Mouse (Mus musculus): ENCODE results near the gene Ccdc97.

Gene Ccdc97

DNA sequence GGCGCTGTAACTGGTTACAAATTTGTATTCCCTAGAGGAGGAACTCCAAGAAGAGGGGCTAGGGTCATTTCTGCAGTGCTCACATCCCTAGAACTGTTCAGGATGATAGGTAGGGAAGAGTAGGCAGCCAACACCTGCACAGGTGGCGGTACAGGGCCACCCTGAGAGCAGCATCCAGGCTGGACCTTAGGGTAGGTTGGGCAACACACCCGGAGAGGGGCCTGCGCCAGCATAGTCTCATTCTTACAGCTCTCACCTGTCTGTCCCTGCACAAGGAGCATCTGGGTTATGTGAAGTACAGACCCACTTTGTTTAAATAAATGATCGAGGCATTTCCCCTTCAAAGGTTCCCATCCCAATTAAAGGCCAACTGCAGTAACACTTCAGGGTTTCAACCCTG lies 1.9 kb upstream of the Ccdc97 start:
- no peak for DNase-seq (ENCODE audit: low spot score in 2 of 2)

- peak; percentile 85 to 88 for DNase-seq (ENCODE audit: low spot score in 2 of 2)
Measured at GRCm38 (mm10) chr7:25719761-25720610, 1.1 kb upstream of the Ccdc97 start.

- DNase-seq (ENCODE audit: low spot score in 2 of 2): no peak
Measured at GRCm38 (mm10) chr7:25717478-25717877, 1.4 kb downstream of the Ccdc97 start.

GRCm38 (mm10) chr7:25715731-25716271 lies 3.1 kb downstream of the Ccdc97 start:
- no peak for DNase-seq (ENCODE audit: low spot score in 2 of 2)

DNA sequence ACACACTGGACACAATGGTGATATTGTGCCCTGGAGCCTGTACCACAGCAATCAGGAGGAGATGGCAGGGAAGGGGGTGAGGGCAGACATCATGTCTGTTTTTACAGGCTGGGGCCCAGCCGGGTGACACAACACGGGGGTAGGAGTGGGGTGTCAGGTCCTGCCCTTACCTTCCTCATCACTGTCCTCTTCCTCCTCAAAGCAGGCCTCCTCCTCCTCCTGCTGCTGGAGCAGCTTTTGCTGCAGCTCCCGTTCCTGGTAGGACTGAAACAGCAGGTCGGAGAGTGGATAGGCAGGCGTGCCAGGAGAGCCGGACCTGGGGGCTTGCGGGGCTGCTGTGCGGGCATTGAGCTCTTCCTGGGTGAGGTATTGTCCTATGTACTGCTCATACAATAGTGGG lies 4.3 kb downstream of the Ccdc97 start:
- no peak for DNase-seq (ENCODE audit: low spot score in 2 of 2)

GRCm38 (mm10) chr7:25712801-25713200 lies 6.1 kb downstream of the Ccdc97 start:
- DNase-seq (ENCODE audit: low spot score in 2 of 2): no peak

DNA sequence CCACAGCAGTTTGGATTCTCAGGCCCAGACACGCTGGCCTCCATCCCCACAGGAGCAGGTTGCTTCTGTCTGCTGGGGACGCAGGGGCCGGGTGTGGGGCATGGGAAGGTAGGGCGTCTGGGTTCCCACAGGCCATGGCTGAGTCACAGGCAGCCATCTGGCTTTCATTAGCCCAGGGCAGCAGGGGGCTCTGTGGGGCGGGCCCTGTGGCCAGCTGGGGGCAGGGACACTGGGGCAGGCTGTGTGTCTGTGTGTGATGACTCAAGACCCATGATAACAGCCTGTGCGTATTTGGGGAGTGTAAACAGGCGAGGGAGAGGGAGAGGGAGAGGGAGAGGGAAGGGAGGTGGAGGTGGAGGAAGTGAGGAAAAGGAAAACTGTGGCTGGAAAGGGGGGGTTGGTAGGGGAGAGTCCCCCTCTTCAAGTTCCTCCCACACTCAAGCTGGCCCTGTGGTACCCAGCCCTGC lies 7.1 kb downstream of the Ccdc97 start:
- DNase-seq (ENCODE audit: low spot score in 2 of 2): peak; percentile 55 to 62

- DNase-seq (ENCODE audit: low spot score in 2 of 2): no peak
Measured at GRCm38 (mm10) chr7:25711165-25711564, 7.7 kb downstream of the Ccdc97 start.

DNA sequence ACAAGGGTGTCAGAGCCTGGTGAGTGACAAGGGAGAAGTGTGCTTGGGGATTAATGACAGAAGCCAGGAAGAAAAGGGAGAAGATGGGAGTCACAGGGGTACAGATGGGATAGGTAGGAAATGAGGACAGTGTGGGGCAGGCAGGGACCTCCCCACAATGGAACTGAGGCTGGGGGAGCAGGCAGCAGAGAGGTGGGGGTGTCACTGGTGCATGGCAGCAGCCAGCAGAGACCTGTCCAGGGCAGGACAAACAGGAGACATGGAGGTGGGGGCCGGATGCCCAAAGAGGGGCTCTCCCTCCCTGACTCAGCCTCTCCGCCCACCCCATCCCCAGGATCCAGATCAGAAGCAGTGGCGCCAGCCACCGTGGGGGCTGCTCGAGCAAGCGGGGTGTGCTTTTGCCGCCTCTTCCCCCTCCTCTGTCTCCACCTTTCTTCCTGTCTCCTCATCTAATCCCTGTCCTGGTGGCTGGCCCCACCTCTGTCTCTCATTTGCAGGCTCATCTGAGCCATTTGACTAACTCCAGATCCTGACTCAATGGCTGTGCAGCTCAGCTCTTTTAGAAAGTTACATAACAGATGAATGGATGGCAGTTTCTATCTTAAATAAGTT lies 8.3 kb downstream of the Ccdc97 start:
- peak; percentile 74 for DNase-seq (ENCODE audit: low spot score in 2 of 2)

- no peak for DNase-seq (ENCODE audit: low spot score in 2 of 2)
Measured at GRCm38 (mm10) chr7:25709961-25710360, 8.9 kb downstream of the Ccdc97 start.

- DNase-seq (ENCODE audit: low spot score in 2 of 2): no peak
Measured at GRCm38 (mm10) chr7:25707581-25708292, 11.2 kb downstream of the Ccdc97 start.

DNA sequence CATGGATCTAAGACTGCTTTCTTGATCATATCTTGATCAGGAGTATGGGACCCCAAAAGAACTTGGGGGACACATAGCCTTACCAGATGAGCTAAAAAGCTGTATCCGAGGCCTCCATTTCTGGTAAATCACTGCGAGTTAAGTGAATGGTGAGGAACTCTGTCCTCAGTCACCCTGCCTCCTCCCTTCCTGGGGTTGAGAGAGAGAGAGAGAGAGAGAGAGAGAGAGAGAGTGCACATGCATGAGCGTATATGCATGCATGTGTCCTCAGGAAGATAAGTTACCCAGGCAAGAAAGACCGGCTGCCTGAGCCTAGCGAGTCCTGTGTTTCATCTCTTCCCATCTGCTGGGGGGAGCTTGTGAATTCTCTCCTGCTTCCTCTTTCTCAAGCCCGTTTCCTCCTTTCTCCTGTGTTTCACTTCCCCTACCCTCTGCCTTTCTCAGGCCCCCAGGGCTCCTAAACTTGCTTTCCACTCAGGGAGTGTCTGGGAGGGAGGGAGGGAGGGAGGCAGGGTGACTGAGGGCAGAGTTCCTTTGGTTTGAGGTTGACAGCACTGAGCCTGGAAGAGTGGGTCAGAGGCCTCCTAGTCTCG lies 12.2 kb downstream of the Ccdc97 start:
- no peak for DNase-seq (ENCODE audit: low spot score in 2 of 2)

DNA sequence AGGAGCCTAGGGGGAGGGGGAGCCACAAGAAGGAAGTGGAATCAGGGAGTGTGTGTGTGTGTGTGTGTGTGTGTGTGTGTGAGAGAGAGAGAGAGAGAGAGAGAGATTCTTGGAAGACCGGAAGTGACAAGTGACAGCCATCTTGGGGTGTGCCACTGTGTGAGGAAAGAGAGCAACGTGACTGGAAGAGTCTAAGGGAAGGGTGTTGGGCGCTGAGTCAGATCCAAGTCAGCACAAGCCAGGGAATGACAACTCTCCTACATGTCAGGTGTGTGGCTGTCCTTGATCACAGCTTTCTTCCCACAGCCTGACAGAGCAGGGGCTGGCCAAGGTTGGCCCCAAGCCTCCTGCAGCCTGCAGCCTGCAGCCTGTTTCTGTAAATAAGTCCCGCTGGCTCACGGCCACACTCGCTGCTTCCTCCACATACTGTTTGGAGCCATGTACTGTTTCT lies 13.1 kb downstream of the Ccdc97 start:
- peak; percentile 64 to 69 for DNase-seq (ENCODE audit: low spot score in 2 of 2)

GRCm38 (mm10) chr7:25704716-25705364 lies 14.0 kb downstream of the Ccdc97 start:
- DNase-seq (ENCODE audit: low spot score in 2 of 2): no peak

DNA sequence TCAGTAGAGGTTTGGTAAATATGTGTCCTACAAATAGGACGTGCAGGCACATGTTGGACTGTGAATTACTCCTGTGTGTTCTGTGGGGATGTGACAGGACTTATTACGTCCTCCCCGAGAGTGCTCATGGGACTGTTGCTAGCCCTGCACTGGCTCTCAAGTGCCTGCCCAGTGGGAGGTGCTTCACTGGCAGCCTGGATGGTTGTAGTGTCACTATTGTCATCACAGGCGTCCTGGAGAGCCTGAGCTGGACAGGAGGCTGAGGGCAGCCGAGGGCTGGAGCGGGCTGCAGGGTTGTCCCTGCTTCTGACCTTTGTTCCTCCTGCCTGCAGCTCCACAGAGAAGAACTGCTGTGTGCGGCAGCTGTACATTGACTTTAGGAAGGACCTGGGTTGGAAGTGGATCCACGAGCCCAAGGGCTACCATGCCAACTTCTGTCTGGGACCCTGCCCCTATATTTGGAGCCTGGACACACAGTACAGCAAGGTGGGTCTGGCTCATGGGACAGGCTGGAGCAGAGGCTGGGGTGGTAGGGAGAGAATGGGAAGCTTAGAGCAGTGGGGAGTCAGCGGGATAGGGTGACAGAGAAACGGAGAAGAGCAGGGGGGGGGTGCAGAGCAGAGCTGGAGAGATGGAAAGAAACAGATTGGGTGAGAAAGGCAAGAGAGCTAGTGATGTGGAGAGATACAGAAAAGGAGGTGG lies 14.9 kb downstream of the Ccdc97 start:
- no peak for DNase-seq (ENCODE audit: low spot score in 2 of 2)

GRCm38 (mm10) chr7:25702350-25702749 lies 16.5 kb downstream of the Ccdc97 start:
- no peak for DNase-seq (ENCODE audit: low spot score in 2 of 2)

DNA sequence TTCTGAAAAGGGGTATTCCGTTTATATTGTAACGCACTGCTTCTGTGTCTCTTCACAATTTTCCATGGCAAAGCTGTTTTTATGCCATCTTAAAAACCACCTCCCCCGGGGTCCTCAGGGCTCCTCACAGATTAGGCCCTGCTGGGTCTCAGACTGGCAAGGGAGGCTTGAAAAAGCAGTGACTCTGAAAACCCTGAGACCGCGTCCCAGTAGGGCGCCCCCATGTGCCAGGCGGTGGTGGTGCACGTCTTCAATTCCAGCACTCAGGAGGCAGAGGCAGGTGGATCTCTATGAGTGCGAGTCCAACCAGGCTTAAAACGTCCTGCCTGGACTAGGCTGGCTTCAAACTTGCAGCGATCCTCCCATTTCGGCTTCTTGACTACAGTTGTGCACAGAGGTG lies 18.2 kb downstream of the Ccdc97 start:
- no peak for DNase-seq (ENCODE audit: low spot score in 2 of 2)

DNA sequence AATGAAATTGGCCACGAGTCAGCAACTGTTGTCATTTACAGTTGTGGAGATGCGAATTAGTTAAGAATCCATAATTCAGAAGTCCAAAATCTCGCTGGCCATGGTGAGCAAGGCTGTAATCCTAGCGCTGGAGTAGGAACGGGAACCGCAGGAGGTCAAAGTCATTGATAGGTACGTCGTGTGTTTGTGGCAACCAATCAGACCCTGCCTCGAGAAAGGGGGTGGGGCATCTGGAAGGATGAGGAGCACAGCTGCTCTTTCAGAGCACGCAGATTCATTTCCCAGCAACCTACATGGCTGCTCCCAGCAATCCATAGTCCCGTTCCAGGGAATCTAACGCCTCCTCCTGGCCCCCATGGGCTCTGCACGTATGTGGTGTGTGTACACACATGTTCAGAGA lies 19.0 kb downstream of the Ccdc97 start:
- no peak for DNase-seq (ENCODE audit: low spot score in 2 of 2)

- no peak for DNase-seq (ENCODE audit: low spot score in 2 of 2)
Measured at GRCm38 (mm10) chr7:25694104-25694503, 24.8 kb downstream of the Ccdc97 start.

DNA sequence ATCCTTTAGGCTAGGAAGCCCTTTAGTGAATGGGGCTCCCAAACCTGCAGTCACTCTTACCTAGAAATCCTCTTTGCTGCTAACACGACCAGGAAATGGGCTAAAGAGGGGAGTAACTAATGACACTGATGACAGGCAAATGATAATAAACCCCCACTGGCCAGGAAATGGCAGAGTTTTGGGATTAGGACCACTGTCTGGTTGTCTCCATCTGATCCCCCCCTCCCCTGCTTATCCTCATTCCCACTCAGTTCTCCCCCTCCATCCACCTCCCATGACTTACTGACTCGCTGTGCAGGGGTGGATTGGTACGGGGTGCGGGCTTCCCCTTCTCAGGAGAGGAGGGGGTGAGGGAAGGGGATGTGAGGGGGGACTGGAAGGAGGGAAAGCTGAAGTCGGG lies 28.8 kb downstream of the Ccdc97 start:
- DNase-seq (ENCODE audit: low spot score in 2 of 2): no peak

DNA sequence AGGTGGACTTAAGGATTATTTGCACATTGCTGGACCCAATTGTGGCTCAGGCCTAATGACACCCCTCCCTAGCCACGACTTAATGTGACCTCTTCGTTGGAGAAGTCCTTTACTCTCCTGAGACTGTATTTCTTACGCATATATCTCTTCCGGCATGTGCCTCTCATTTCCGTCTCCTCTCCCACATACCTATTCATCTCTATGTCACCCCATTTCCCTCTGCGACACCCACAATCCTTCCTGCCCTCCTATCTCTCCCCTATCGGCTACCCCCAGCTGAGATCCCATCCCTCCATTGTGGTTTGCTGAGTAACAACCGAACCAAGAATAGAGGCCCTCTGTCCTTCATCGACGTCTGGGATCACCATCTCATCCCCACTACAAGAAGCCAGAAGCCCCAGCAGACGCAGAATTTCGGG lies 29.3 kb downstream of the Ccdc97 start:
- DNase-seq (ENCODE audit: low spot score in 2 of 2): no peak

All from right cerebral cortex, adult 2 months (tissue).